Mouse (Mus musculus) liver, postnatal 0 days (tissue): ENCODE measurements around the gene Dhx16. TPM values are rescaled to one million over a fixed set of nuclear protein-coding genes. Genes with fewer than 3 reads are reported as not detected.
"Not testable (repeated sequence)": the region's sequence is repeated elsewhere in the genome, so short reads cannot be mapped to it uniquely, and the experiment has no call there.

ENCODE experiments used
- ATAC-seq: fragments of 200-750 bp; cut with Nextera tagmentation; 2 replicates; pipeline ENCODE4 v1.8.0; 2017; ENCODE audit warnings: mild to moderate bottlenecking, moderate library complexity
- DNase-seq: peaks from one replicate; pipeline ENCODE4 v3.0.0-alpha.2; 2016
- H3K27ac ChIP-seq: fragments of 300-500 bp; sonication (generic); 2 replicates; pipeline ENCODE4 v1.5.1; 2014; ENCODE audit warnings: antibody characterized with exemption, moderate library complexity, mild to moderate bottlenecking, low read depth
- H3K27me3 ChIP-seq: fragments of 300-500 bp; sonication (generic); 2 replicates; pipeline ENCODE4 v1.6.1; 2014; ENCODE audit warnings: low read length, control low read depth, mixed read lengths; ENCODE audit not compliant: insufficient read depth
- H3K36me3 ChIP-seq: fragments of 300-500 bp; sonication (generic); replicated peaks from 2 replicates; pipeline ENCODE4 v1.6.1; 2014; ENCODE audit warnings: mild to moderate bottlenecking, control low read depth, low read length, moderate library complexity, mixed read lengths; ENCODE audit not compliant: insufficient read depth
- H3K4me1 ChIP-seq: fragments of 300-500 bp; sonication (generic); 2 replicates; pipeline ENCODE4 v1.6.1; 2014; ENCODE audit warnings: antibody characterized with exemption, mild to moderate bottlenecking, control low read depth; ENCODE audit not compliant: insufficient read depth
- H3K4me2 ChIP-seq: fragments of 300-500 bp; sonication (generic); 2 replicates; pipeline ENCODE4 v1.6.1; 2014; ENCODE audit warnings: low read depth, mild to moderate bottlenecking, low read length, moderate library complexity, mixed read lengths
- H3K4me3 ChIP-seq: fragments of 300-500 bp; sonication (generic); 2 replicates; pipeline ENCODE4 v1.5.1; 2014; ENCODE audit warnings: low read depth, low read length
- H3K9ac ChIP-seq: fragments of 300-500 bp; sonication (generic); replicated peaks from 2 replicates; pipeline ENCODE4 v1.6.1; 2014; ENCODE audit warnings: mild to moderate bottlenecking, moderate library complexity
- H3K9me3 ChIP-seq: fragments of 300-500 bp; sonication (generic); 2 replicates; pipeline ENCODE4 v1.6.1; 2016; ENCODE audit warnings: mild to moderate bottlenecking, control low read depth, low read length, mixed read lengths
- CTCF ChIP-seq: sonication (generic); IDR thresholded peaks from 2 replicates; pipeline ENCODE4 v1.5.1; 2016; ENCODE audit warnings: antibody characterized with exemption, low read depth
- EP300 ChIP-seq: IDR thresholded peaks from 2 replicates; pipeline ENCODE4 v1.6.1; 2016; ENCODE audit warnings: antibody characterized with exemption, low read depth, mild to moderate bottlenecking
- WGBS: fragments of 180-500 bp; shearing (Covaris S2); extraction: QIAGEN DNeasy Blood & Tissue Kit; methylation state at CpG from one replicate; pipeline ENCODE4 v1.1.7; 2014; ENCODE audit not compliant: insufficient replicate concordance; 5-methylcytosine and 5-hydroxymethylcytosine counted together
- polyA plus RNA-seq: library from polyadenylated mRNA; unstranded; fragments of >200 nt; fragmentation: Nextera tagmentation; extraction: Ambion mirVana; gene quantifications from 2 replicates; pipeline ENCODE4 v1.2.1, GENCODE M21; 2015

Dhx16 gene
- polyA plus RNA-seq, 1 experiment from 2014 or later = 15.6 TPM

- TF ChIP-seq CTCF (no peak), EP300 (no peak)
- Histone ChIP-seq H3K27ac (no peak overlapping the region), H3K4me3 (peak overlapping the region; percentile 82), H3K4me1 (peaks cover 53% of the 10 kb centered on the region), H3K9ac (0 out of 2 replicates have a peak overlapping the region, but pooled peaks have one; percentile 89), H3K4me2 (peak overlapping the region; percentile 93), H3K9me3 (no peaks in the 10 kb centered on the region), H3K27me3 (no peaks in the 10 kb centered on the region), H3K36me3 (peaks cover 44% of the 10 kb centered on the region)
- 74% methylated on average over 26 of the region's 26 CpGs for WGBS
- no peak for DNase-seq
- ATAC-seq = no peak
Measured at GRCm38 (mm10) chr17:35835424-35836140, 44.0 kb upstream of the Dhx16 start.

GRCm38 (mm10) chr17:35836178-35836965, 43.2 kb upstream of the Dhx16 start:
- Histone ChIP-seq H3K9ac (peak overlapping the region; percentile 89), H3K36me3 (peaks cover 38% of the 10 kb centered on the region), H3K4me2 (peak overlapping the region; percentile 93), H3K27me3 (no peaks in the 10 kb centered on the region), H3K9me3 (no peaks in the 10 kb centered on the region), H3K4me3 (peak overlapping the region; percentile 82), H3K4me1 (peaks cover 53% of the 10 kb centered on the region), H3K27ac (peak overlapping the region; percentile 91)
- 7% methylated on average over 24 of the region's 24 CpGs for WGBS
- DNase-seq (peak; percentile 87), ATAC-seq (no peak)
- TF ChIP-seq CTCF = peak; percentile 93
- no peak for TF ChIP-seq EP300

DNA sequence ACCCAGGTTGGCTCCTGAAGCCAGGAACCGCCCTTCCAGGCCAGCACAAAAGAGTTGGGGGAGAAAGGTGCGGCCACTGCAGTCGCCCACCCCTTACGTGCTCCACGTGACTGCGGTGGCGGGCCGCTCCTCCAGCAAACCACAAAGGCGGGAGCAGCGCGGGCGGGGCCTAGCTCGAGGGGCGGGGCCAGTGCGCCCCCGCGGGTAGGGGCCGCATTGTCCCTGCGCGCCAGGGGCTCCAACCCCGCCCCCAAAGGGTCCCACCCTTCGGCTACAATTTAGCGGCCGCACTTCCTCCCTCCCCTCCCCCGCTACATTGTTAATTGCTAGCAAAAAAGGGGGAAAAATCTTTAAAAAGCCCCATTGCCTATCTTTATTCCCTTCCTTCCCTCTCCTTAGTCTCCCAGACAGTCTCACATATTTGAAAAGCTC, 42.6 kb upstream of the Dhx16 start:
- Histone ChIP-seq H3K4me3 (peak overlapping the region; percentile 82), H3K27ac (peak overlapping the region; percentile 91), H3K9ac (peak overlapping the region; percentile 89), H3K9me3 (no peaks in the 10 kb centered on the region), H3K4me2 (peak overlapping the region; percentile 93), H3K4me1 (peaks cover 54% of the 10 kb centered on the region), H3K27me3 (no peaks in the 10 kb centered on the region), H3K36me3 (peaks cover 36% of the 10 kb centered on the region)
- peak; percentile 91 for DNase-seq
- ATAC-seq = no peak
- 2% methylated on average over 23 of the region's 25 CpGs for WGBS
- TF ChIP-seq EP300 (no peak; the same call in 1 of the 2 replicates), CTCF (no peak)

- 0% methylated on average over 18 of the region's 18 CpGs for WGBS
- Histone ChIP-seq H3K4me3 (peak overlapping the region; percentile 82), H3K4me2 (peak overlapping the region; percentile 93), H3K9me3 (no peaks in the 10 kb centered on the region), H3K27me3 (no peaks in the 10 kb centered on the region), H3K36me3 (peaks cover 36% of the 10 kb centered on the region), H3K4me1 (peaks cover 59% of the 10 kb centered on the region), H3K9ac (peak overlapping the region; percentile 89), H3K27ac (peak overlapping the region; percentile 91)
- DNase-seq (peak; percentile 67), ATAC-seq (no peak)
- TF ChIP-seq CTCF (no peak), EP300 (0 out of 2 replicates have a peak, but pooled peaks have one; percentile 23)
Measured at GRCm38 (mm10) chr17:35837487-35837886, 42.1 kb upstream of the Dhx16 start.

GRCm38 (mm10) chr17:35838122-35838544, 41.5 kb upstream of the Dhx16 start, which contains the start of gene Tubb5:
TSS of gene Tubb5 (minus strand) at chr17:35838306.
- Histone ChIP-seq H3K4me1 (peaks cover 62% of the 10 kb centered on the region), H3K27ac (peak within 1 kb of the TSS; percentile 91), H3K9ac (peak within 1 kb of the TSS; percentile 89), H3K27me3 (no peaks in the 10 kb centered on the region), H3K4me2 (peak within 1 kb of the TSS; percentile 93), H3K36me3 (peaks cover 31% of the 10 kb centered on the region), H3K9me3 (no peaks in the 10 kb centered on the region), H3K4me3 (peak within 1 kb of the TSS; percentile 82)
- DNase-seq (peak; percentile 96), ATAC-seq (peak; percentile 55)
- TF ChIP-seq CTCF (no peak), EP300 (no peak)
- 3% methylated on average over 29 of the region's 29 CpGs for WGBS

DNA sequence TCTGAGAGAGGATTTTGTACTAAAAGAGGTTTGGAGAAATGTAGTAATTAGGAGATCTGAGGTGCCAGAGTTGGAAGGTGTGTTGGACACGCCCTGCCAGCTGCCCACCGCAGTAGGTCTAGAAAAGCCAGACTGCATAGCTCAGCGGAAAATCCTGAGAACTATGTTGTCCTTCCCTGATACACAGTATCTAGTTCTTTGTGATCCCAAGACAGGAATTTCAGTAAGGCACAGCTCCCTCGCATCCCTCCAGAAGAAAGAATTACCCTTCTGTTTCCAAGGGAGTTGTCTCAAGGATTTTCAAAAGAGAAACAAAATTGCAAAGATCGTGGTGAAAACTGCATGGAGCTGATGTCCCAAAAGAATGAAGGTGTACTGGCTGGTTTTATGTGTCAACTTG, 41.0 kb upstream of the Dhx16 start:
- Histone ChIP-seq H3K4me3 (peak overlapping the region; percentile 82), H3K27me3 (no peaks in the 10 kb centered on the region), H3K36me3 (peaks cover 29% of the 10 kb centered on the region), H3K9me3 (no peaks in the 10 kb centered on the region), H3K9ac (peak overlapping the region; percentile 57), H3K4me1 (peaks cover 58% of the 10 kb centered on the region), H3K27ac (peak overlapping the region; percentile 91), H3K4me2 (peak overlapping the region; percentile 93)
- no peak for TF ChIP-seq CTCF
- no peak for TF ChIP-seq EP300
- 9% methylated on average over 5 of the region's 5 CpGs for WGBS
- ATAC-seq (no peak), DNase-seq (no peak)

- H3K36me3 ChIP-seq = peaks cover 25% of the 10 kb centered on the region
- peak overlapping the region; percentile 57 for H3K9ac ChIP-seq
- H3K9me3 ChIP-seq, DNase-seq, ATAC-seq, H3K27me3 ChIP-seq: not testable (repeated sequence)
- peak overlapping the region; percentile 91 for H3K27ac ChIP-seq
- peaks cover 54% of the 10 kb centered on the region for H3K4me1 ChIP-seq
- H3K4me3 ChIP-seq = peak overlapping the region; percentile 82
- peak overlapping the region; percentile 93 for H3K4me2 ChIP-seq
- WGBS = 63% methylated on average over 3 of the region's 3 CpGs
Measured at GRCm38 (mm10) chr17:35839002-35839401, 40.6 kb upstream of the Dhx16 start.
